ENCODE assay signal across 17 mouse cellular contexts in the genomic region with DNA sequence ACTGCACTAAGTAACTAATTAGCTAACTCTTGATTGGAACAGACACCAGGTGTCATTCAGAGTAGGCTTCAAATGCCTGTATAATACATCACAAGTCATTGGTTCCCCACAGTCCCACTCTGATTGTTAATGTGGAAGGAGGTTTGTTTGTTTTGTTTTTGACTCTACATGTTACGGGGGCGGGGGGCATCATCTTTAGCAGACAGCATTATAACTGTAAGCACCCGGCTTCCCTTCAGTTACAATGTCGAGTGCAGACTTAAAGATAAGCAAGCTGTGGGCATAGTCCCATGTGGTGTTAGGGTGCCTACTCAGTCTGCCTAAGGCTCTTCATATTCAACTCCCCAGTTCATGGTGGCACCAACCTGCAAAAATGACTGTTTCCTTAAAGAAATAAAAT. TPM values are rescaled to one million over a fixed set of nuclear protein-coding genes. Genes with fewer than 3 reads are reported as not detected.
A peak's percentile ranks its signal among the peaks of the same experiment; 100 is the strongest.
DNase-seq lines count a peak whose midpoint lies in the region; ATAC-seq and TF ChIP-seq lines count a peak whose summit lies in the region.
"Had no signal": no experiment of that assay in that cellular context is flagged by ENCODE, and none has a peak within 500 bp of the region (broad histone marks: within the 10 kb centered on the region; RNA-seq: fewer than 3 reads in every experiment).

No protein-coding gene starts in this region.

- peaks cover 3% of the 10 kb centered on the region for H3K36me3 ChIP-seq in heart, embryonic 13.5 days
- no peaks in the 10 kb centered on the region; the same call in 1 of the 2 replicates for H3K36me3 ChIP-seq in heart, adult 2 months (ENCODE audit: control insufficient read depth, insufficient read depth, low read length)
- no peaks in the 10 kb centered on the region for H3K36me3 ChIP-seq in spleen, adult 2 months (ENCODE audit: control insufficient read depth, insufficient read depth, low read length)
- H3K36me3 ChIP-seq in liver, embryonic 13.5 days: no peaks in the 10 kb centered on the region
- no peaks in the 10 kb centered on the region for H3K36me3 ChIP-seq in splenic B cell, adult 2 months (ENCODE audit: control insufficient read depth, insufficient read depth, low read length, poor library complexity, severe bottlenecking)
- H3K36me3 ChIP-seq in intestine, embryonic 15.5 days: no peaks in the 10 kb centered on the region
- H3K36me3 ChIP-seq: forebrain, embryonic 15.5 days had no signal

- intact Hi-C loops in heart, adult 2 months (cut with DNase I): no loop called here

- TF ChIP-seq CTCF in heart, adult 2 months (IDR thresholded peaks at IDR 0.05): no peak
- no peak for TF ChIP-seq CTCF in spleen, adult 2 months (IDR thresholded peaks at IDR 0.05; ENCODE audit: extremely low read depth, insufficient read depth, insufficient read length, insufficient replicate concordance)

- no peak for DNase-seq in heart, adult 2 months
- no peak for DNase-seq in spleen, adult 2 months (ENCODE audit: low read depth in 1 of 2, low spot score in 2 of 2)
- no peak for DNase-seq in spleen, postnatal 14 days (ENCODE audit: low spot score in 2 of 2)
- DNase-seq in liver, embryonic 13.5 days: no peak
- DNase-seq in splenic B cell, adult 2 months (ENCODE audit: low read depth, low spot score): peak; percentile 23
- DNase-seq in natural killer cell, adult 2 months (ENCODE audit: low spot score in 2 of 2): no peak
- DNase-seq: cerebellum, postnatal 25 days; kidney, adult 9 months; left cerebral cortex, postnatal 4 days; lung, adult 18-20 months; midbrain, embryonic 14.5 days; spleen, adult 18-20 months; thymus, postnatal 14 days had no signal

- H3K4me2 ChIP-seq in heart, embryonic 13.5 days: peak overlapping the region; percentile 2; the same call in 1 of the 2 replicates
- H3K4me2 ChIP-seq in liver, embryonic 13.5 days: peak overlapping the region; percentile 98
- no peak overlapping the region for H3K4me2 ChIP-seq in intestine, embryonic 15.5 days (replicated peaks)

- H3K9me3 ChIP-seq in heart, embryonic 13.5 days: no peaks in the 10 kb centered on the region
- no peaks in the 10 kb centered on the region for H3K9me3 ChIP-seq in liver, embryonic 13.5 days (replicated peaks)
- no peaks in the 10 kb centered on the region for H3K9me3 ChIP-seq in intestine, embryonic 15.5 days
- H3K9me3 ChIP-seq: forebrain, embryonic 15.5 days had no signal

- no peaks in the 10 kb centered on the region; the same call in 1 of the 2 replicates for H3K79me2 ChIP-seq in heart, adult 2 months (replicated peaks; ENCODE audit: control insufficient read depth, insufficient read depth, low read length)

- WGBS in heart, embryonic 13.5 days: 48% methylated on average over 4 of the region's 4 CpGs
- WGBS in heart, adult 2 months: 65% methylated on average over 4 of the region's 4 CpGs
- WGBS in spleen, adult 2 months: 63% methylated on average over 4 of the region's 4 CpGs
- 14% methylated on average over 4 of the region's 4 CpGs for WGBS in liver, embryonic 13.5 days (ENCODE audit: insufficient replicate concordance)
- 77% methylated on average over 4 of the region's 4 CpGs for WGBS in intestine, embryonic 15.5 days

- no peaks in the 10 kb centered on the region for H3K27me3 ChIP-seq in heart, embryonic 13.5 days (replicated peaks)
- no peaks in the 10 kb centered on the region for H3K27me3 ChIP-seq in heart, adult 2 months (ENCODE audit: control insufficient read depth, insufficient read depth, low read length)
- H3K27me3 ChIP-seq in spleen, adult 2 months (ENCODE audit: control insufficient read depth, insufficient read depth, low read length): no peaks in the 10 kb centered on the region
- H3K27me3 ChIP-seq in liver, embryonic 13.5 days: no peaks in the 10 kb centered on the region
- no peaks in the 10 kb centered on the region for H3K27me3 ChIP-seq in splenic B cell, adult 2 months (ENCODE audit: control insufficient read depth, insufficient read depth, low read length, poor library complexity, severe bottlenecking)
- no peaks in the 10 kb centered on the region for H3K27me3 ChIP-seq in intestine, embryonic 15.5 days (replicated peaks)
- H3K27me3 ChIP-seq: forebrain, embryonic 15.5 days had no signal

- no peak for TF ChIP-seq POLR2A in heart, adult 2 months (IDR thresholded peaks at IDR 0.05; ENCODE audit: insufficient read depth, low read depth, low read length)
- no peak for TF ChIP-seq POLR2A in spleen, adult 2 months (IDR thresholded peaks at IDR 0.05; ENCODE audit: low read depth, low read length)

- H3K27ac ChIP-seq in heart, embryonic 13.5 days (replicated peaks): peak overlapping the region; percentile 95
- no peak overlapping the region for H3K27ac ChIP-seq in heart, adult 2 months
- peak overlapping the region; percentile 43; the same call in 1 of the 2 replicates for H3K27ac ChIP-seq in spleen, adult 2 months (ENCODE audit: insufficient read depth, low read length)
- peak overlapping the region; percentile 88 for H3K27ac ChIP-seq in liver, embryonic 13.5 days
- H3K27ac ChIP-seq in intestine, embryonic 15.5 days: no peak overlapping the region

- no peak overlapping the region for H3K9ac ChIP-seq in heart, embryonic 13.5 days
- no peak overlapping the region for H3K9ac ChIP-seq in heart, adult 2 months (ENCODE audit: low read depth, low read length)
- peak overlapping the region; percentile 88 for H3K9ac ChIP-seq in liver, embryonic 13.5 days
- H3K9ac ChIP-seq in intestine, embryonic 15.5 days: no peak overlapping the region
- H3K9ac ChIP-seq: forebrain, embryonic 15.5 days had no signal

- no peak for ATAC-seq in heart, embryonic 13.5 days (ENCODE audit: extremely low read depth, insufficient number of reproducible peaks, low FRiP score, low TSS enrichment)
- peak; percentile 52 for ATAC-seq in liver, embryonic 13.5 days (ENCODE audit: low read depth)
- no peak for ATAC-seq in intestine, embryonic 15.5 days
- ATAC-seq: forebrain, embryonic 15.5 days; inflammation-experienced regulatory T-cells, adult 6 months had no signal

- no peak for TF ChIP-seq EP300 in heart, adult 2 months (IDR thresholded peaks at IDR 0.05; ENCODE audit: insufficient read depth, low read depth, low read length)

- peaks cover 23% of the 10 kb centered on the region for H3K4me1 ChIP-seq in heart, embryonic 13.5 days
- H3K4me1 ChIP-seq in heart, adult 2 months (ENCODE audit: control insufficient read depth, insufficient read depth, low read length): peaks cover 1% of the 10 kb centered on the region
- peaks cover 13% of the 10 kb centered on the region for H3K4me1 ChIP-seq in spleen, adult 2 months (ENCODE audit: control insufficient read depth, insufficient read depth, insufficient read length)
- peaks cover 42% of the 10 kb centered on the region for H3K4me1 ChIP-seq in liver, embryonic 13.5 days (replicated peaks)
- no peaks in the 10 kb centered on the region; the same call in 1 of the 2 replicates for H3K4me1 ChIP-seq in intestine, embryonic 15.5 days (replicated peaks)

- H3K4me3 ChIP-seq in heart, embryonic 13.5 days: no peak overlapping the region
- H3K4me3 ChIP-seq in heart, adult 2 months: no peak overlapping the region
- no peak overlapping the region for H3K4me3 ChIP-seq in spleen, adult 2 months (ENCODE audit: extremely low read depth, insufficient read depth, insufficient read length)
- H3K4me3 ChIP-seq in liver, embryonic 13.5 days (replicated peaks): 0 out of 2 replicates have a peak overlapping the region, but pooled peaks have one; percentile 84
- H3K4me3 ChIP-seq in intestine, embryonic 15.5 days (replicated peaks): no peak overlapping the region

RNA-seq across cellular contexts. Expression of a gene that starts 1.5 kb away (rescaled TPM):
- 13.7 and 13.8 TPM in 2 replicates for polyA plus RNA-seq in heart, embryonic 13.5 days (2015; fragmentation: Nextera tagmentation; extraction: Ambion mirVana)
- 1 to 10 TPM in 1 of 2 experiments, under 1 TPM in 1; 0.82 to 1.1 TPM for total RNA-seq in heart, adult 2 months (2021)
- 1.0 and 1.3 TPM in 2 replicates for polyA plus RNA-seq in heart, adult 2 months (2012; rRNA removed)
- polyA plus RNA-seq in spleen, adult 2 months (2012; rRNA removed): 2.3 and 3.3 TPM in 2 replicates
- polyA plus RNA-seq in liver, embryonic 13.5 days (2015; fragmentation: Nextera tagmentation; extraction: Ambion mirVana): 1.8 and 2.0 TPM in 2 replicates
- 6.0 and 6.3 TPM in 2 replicates for polyA plus RNA-seq in intestine, embryonic 15.5 days (2015; fragmentation: Nextera tagmentation; extraction: Ambion mirVana)

RNA-seq across cellular contexts. Expression of a gene that starts 28.2 kb away (rescaled TPM):
- polyA plus RNA-seq in heart, embryonic 13.5 days (2015; fragmentation: Nextera tagmentation; extraction: Ambion mirVana): 10.4 and 11.9 TPM in 2 replicates
- 1 to 10 TPM; 1.8 to 3.0 TPM for total RNA-seq in heart, adult 2 months (2021)
- polyA plus RNA-seq in heart, adult 2 months (2012; rRNA removed): 1.6 and 2.3 TPM in 2 replicates
- 4.1 and 4.5 TPM in 2 replicates for polyA plus RNA-seq in spleen, adult 2 months (2012; rRNA removed)
- polyA plus RNA-seq in liver, embryonic 13.5 days (2015; fragmentation: Nextera tagmentation; extraction: Ambion mirVana): 8.0 and 9.7 TPM in 2 replicates
- polyA plus RNA-seq in intestine, embryonic 15.5 days (2015; fragmentation: Nextera tagmentation; extraction: Ambion mirVana): 23.8 and 25.3 TPM in 2 replicates

Comparison
In these comparisons a context has a peak if more than half of its experiments do, and no peak if none do; other contexts are left out.
1. H3K27ac ChIP-seq: peak in heart, embryonic 13.5 days (single experiment), spleen, adult 2 months (single experiment) and liver, embryonic 13.5 days (single experiment); none in heart, adult 2 months (single experiment) and intestine, embryonic 15.5 days (single experiment).